Mouse (Mus musculus): Measurements from ENCODE around the gene Memo1.
"Not testable (repeated sequence)": the region's sequence is repeated elsewhere in the genome, so short reads cannot be mapped to it uniquely, and the experiment has no call there.

Gene Memo1

DNA sequence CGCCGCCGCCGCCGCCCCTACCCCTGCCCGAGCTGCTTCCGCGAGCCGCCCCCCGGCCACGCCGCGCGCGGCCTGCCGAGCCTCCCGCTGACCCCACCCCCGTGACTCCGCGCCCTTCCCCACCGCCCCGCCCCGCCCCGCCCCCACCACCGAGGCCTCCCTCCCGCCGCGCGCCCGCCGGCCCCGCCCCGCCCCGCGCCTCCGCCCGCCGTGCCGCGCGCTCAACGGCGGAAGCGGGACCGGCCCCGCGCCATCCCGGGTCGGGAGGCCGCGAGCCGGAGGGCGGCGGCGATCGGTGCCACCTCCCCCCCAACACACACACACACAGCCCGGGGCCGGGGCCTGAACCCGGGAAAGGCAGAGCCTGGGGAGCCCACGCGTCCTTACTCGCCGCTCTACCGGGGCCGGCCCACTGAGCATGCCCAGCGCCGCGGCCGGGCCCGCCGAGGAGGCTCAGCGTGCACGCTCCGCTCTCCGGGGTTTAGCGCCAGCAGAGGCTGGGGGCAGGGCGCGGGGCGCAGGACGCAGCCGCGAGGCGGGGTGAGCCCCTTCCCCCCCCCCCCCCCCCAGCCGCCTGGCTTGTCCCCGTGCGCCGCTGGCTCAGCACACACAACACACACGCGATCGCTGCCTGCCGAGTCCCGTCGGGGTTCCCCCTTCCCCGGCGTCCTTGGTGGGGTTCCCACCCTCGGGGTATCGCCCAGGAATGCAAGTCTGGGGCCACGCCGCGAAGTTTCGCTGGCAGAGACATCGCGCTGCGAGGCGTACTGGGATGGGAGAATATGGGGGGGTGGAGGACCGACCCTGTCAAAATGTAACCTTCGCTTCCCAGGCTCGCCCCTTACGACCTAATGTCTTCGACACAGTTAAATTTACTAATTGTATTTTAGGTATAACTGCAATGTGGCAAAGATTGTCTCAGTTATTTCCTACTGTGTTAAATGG, at the start of gene Memo1:
Gene Memo1, minus strand, starts transcription at position 496 of the 945 bp plus-strand sequence.
- in situ Hi-C loops (cut with MseI, MboI): no loop called here

DNA sequence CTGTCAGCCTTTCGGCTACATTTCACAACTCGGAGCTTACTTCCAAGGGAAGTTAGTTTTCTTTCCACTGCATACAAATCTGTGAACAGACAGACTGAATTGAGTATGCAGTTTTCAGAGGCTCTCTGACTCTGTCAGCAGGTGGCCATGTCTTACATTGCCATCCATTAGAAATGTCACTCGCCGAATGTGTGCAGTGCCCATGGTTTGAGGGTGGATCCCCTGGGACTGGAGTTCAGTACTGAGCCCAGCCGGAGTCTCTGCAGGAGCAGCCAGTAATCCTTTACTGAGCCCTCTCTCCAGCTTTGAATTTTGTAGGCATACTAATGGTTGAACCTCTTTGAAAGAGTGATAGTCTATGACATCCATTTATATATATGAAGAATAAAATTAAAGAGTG, 45.8 kb upstream of the Memo1 start:
- in situ Hi-C loops (cut with MseI, MboI): no loop called here

DNA sequence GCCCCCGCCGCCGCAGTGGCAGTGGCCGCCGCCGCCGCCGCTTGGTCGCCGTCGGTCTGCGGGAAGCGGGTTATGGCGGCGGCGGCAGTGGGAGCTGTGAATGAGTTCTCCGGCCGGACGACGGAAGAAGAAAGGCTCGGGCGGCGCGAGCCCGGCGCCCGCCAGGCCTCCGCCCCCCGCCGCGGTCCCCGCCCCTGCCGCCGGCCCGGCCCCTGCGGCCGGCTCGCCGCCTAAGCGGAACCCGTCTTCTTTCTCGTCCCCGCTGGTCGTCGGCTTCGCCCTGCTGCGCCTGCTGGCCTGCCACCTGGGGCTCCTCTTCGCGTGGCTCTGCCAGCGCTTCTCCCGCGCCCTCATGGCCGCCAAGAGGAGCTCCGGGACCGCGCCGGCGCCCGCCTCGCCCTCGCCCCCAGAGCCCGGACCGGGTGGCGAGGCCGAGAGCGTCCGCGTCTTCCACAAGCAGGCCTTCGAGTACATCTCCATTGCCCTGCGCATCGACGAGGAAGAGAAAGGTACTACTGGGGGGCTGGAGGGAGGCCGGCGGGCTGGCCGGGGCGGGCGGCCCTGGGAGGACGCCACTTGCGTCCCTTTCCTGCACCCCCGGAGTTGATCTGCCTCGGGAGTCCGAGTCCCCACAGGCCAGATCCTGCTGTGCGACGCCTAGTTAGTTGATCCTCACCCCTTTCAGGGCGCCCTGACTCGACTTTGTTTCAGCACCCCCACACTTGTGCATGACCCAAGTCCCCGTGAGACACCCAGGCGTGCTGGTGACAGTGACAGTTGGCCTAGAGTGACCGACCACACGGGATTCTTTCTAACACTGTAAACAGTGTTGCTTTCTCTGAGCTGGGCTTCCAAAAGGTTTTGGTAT, 43.9 kb upstream of the Memo1 start, which contains the start of gene Spast:
Gene Spast, plus strand, starts transcription at position 51 of the 868 bp plus-strand sequence.
- in situ Hi-C loops (cut with MseI, MboI): no loop called here

DNA sequence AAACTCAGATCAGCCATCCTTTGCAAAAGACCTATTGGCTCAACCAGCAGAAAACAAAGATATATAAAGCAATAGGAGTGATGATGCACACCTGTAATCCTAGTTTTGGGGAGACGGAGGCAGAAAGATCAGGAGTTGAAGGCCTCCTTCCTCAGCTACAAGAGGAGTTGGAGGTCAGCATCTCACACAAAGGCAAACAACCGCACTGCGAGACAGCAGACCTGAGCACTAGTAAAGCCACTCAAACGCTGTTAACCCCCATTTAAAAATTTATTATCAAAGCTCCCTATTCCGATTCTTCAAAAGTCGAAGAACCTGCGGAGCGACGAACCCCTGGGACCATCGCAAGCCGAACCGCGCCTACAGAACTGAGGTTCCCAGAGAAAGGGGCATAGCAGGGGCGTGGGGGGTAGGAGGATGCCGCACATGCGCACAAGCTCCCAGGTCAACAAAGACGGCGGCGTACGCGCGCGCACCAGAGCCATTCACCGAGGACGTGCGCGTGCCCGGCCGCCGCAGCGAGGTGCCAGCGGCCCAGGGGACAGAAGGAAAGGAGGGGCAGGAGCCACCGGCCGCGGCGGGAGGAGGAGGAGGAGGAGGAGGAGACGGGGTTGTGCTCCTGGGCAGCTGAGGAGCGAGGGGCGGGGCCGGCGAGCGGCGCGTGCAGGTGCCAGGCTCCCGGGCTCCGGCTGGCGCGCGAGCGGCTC, 43.1 kb upstream of the Memo1 start:
- in situ Hi-C loops (cut with MseI, MboI): no loop called here

DNA sequence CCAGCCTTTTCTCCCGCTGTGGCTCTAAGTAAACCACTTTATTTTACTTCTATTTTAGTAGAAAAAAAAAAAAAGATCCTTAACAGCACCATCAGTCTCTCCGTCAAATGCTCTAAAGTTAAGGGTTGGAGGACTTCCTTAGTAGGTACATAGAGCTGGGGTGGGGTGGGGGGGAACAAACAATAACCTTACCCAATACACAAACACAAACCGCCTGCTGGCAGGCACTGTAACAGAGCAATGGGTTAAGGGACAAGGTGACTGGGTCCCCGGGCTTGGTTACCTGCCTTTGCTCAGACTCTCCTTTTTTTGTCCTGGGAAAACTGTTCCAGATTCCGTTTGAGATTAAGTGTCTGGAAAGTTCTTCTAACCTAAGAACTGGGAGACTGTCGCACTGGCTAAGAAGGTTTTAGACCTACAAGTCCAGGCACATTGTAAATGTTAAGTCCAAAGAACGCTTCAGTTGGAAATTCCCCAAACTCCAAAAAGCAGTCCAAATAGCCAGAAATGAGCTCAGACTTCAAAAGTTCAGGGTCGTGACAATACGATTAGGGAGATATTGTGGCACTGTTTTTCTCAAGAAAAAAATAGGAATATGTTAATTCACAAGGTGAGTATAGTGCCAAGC, 35.8 kb upstream of the Memo1 start:
- in situ Hi-C loops (cut with MseI, MboI): no loop called here

DNA sequence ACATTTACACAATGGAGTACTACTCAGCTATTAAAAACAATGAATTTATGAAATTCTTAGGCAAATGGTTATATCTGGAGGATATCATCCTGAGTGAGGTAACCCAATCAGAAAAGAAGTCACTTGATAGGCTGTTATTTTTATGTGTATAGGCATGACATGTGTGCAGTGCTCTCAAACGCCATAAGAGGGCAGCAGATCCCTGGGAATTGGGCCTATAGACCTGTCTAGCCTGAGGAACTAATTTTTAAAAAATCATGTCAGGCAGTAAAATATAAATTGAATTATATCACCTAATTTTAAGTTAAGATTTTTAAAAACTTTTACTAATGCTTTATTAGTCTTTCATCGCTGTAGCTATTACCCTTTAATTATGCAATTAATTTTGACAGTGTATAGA, 32.8 kb upstream of the Memo1 start:
- in situ Hi-C loops (cut with MseI, MboI): not testable (repeated sequence)

DNA sequence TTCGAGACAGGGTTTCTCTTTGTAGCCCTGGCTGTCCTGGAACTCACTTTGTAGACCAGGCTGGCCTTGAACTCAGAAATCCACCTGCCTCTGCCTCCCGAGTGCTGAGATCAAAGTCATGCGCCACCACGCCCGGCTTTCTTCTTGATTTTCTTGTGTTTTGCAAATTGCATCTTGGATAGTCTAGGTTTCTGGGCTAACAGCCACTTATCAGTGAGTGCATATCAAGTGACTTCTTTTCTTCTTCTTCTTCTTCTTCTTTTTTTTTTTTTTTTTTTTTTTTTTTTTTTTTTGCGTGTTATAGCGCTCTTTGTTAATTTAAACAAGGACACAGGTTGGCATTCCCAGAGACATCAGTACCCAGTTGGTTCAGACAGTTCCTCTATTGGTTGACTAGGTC, 31.9 kb upstream of the Memo1 start:
- in situ Hi-C loops (cut with MseI, MboI): not testable (repeated sequence)

DNA sequence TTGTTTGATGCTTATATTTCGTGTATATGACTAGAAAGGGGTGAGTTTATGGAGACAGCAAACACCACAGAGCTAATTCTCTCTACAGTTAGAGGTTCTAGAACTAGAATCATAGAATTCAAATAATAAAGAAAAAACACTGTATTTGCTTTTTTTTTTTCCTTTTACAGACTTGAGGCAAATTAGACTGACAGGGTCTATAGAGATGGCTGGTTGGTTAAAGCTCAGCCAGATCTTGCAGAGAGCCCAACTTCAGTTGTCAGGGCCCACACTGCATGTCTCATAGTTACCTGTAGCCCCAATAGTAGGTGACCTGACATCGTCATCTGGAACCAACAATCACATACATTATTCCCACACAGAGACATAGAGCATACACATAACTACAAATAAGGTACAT, 28.5 kb upstream of the Memo1 start, which contains the start of gene Dpy30:
Gene Dpy30, minus strand, starts transcription at position 101 of the 400 bp plus-strand sequence.
- in situ Hi-C loops (cut with MseI, MboI): no loop called here

DNA sequence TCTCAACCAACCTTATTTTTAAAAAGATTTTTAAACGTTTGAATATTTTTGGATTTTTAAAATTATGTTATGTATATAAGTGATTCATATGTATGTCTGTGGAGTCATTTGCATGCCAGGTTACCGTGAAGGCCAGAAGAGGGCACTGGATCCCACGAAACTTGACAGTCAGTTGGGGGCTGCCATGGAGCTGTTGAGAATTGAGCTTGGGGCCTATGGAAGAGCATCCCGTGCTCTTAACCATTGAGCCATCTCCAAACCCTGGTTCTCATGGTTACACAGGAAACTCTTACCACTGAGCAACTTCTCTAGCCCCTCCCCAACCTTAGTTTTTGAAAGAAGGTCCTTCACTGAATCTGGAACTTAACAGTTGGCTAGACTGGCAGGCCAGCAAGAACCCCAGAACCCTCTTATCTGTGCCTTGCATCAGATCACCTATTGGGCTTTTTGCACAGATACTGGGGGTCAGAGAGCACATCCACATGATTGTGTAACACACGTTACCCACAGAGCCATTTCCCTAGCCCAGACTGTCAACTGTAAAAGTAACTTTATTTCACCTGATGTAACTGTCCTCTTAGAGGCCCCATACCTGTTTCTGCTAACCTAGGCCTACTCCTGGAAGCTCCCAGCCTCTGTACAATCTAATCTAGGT, 27.2 kb upstream of the Memo1 start:
- in situ Hi-C loops (cut with MseI, MboI): no loop called here

DNA sequence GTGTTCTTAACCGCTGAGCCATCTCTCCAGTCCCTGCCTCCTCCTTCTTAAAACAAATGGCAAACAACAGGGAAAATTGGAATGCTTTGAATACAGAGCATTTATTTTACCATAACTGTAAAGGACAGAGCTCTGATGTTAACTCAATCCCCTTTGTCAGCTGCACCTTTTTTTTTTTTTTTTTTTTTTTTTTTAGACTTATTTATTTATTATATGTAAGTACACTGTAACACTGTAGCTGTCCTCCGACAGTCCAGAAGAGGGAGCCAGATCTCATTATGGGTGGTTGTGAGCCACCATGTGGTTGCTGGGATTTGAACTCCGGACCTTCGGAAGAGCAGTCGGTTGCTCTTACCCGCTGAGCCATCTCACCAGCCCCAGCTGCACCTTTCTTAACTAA, 23.4 kb upstream of the Memo1 start:
- in situ Hi-C loops (cut with MseI, MboI): no loop called here

DNA sequence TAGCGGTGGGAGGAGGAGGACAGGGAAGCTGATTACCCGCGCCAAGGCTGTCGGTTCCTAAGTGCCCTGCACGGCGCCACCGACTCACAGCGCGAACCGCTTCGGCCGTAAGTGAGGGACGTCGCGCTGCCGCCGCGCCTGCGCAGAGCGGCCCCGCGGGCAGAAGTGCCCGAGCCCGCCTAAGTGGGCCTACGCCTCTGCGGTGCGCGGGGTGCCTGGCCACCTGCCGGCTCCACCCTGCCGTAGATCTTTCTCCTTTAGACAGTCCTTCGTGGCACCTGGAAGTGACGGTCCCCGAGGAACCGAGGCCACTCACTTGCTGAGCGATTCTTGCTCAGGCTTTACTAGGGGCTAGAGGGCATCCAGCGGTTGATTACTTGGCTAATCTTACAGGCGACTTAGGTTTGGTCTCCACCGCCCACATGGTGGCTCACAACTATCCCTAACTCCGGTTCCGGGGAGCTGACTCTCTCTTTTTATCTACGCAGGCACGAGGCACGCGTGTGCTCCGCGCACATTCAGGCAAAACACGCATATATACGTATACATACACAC, 21.1 kb upstream of the Memo1 start:
- in situ Hi-C loops (cut with MseI, MboI): no loop called here

DNA sequence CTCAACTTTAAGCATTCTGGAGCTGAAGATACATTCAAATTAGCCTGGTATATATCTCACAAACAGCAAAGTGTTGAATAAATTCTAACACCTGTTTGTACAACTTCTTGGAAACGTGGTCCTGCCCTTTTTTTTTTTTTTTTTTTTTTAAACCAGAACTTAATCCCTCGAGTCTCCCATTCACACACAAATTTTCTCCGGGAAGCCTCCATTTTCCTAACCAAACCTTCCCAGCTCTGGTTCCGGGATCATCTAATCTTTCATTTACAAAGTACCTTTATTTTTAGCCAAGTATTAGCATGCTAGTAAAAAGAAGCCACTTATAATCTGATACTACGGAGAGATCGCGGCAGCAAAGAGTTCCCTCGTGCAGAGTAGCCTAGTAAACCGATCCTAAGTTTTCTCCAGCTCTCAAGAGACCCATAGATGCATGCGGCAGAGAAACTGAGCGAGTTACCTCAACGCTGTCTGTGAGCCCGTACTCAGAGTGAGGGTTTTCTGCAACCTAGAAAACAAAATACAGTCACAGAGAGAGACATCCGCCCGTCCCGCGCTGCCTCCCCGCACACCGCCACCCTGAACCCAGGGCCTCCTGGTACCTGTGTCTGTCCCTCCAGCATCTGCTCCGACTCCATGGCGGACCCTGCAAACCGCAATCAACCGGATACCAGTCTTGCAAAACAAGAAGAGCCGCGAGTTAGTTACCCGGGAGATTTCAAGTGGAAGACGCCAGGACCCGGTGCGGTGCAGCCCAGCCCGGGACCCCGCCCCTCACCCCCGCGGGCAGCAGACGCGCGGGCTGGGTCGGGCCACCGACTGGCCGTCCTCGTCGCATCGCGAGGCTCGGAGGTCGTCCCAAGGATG, 20.4 kb upstream of the Memo1 start:
- in situ Hi-C loops (cut with MseI, MboI): no loop called here

DNA sequence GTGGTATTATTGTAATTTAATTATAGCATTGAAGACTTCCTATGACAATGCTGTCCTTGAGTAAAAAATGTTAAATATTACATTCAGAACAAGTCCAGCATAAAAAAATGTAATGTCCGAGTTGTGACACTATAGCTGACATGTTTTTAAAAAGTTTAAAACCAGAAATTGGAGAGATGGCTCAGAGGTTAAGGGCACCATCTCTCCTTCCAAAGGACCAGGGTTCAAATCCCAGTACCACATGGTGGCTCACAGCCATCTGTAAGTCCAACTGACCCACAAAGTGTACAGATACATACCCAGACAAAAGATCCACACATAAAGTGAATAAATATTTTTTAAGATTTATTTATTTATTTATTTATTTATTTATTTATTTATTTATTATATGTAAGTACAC, 10.7 kb upstream of the Memo1 start:
- in situ Hi-C loops (cut with MseI, MboI): no loop called here

DNA sequence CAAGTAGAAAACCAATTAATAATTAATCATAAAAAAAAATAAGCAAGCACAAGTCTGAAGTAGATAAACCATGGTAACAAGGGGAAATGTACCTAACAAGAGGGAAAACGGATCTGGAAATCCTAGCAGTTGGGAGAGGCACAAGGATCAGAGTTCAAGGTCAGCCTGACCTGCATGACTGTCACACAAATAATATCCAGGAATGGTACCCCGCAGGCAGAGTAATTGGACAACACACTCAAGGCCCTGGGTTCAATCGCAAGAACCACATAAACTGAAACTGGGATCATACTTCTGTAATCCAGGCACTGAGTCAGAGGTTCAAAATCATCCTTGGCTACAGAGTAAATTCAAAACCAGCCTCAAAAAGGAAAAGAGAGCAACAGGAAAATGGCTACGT, 10.3 kb upstream of the Memo1 start:
- in situ Hi-C loops (cut with MseI, MboI): no loop called here

DNA sequence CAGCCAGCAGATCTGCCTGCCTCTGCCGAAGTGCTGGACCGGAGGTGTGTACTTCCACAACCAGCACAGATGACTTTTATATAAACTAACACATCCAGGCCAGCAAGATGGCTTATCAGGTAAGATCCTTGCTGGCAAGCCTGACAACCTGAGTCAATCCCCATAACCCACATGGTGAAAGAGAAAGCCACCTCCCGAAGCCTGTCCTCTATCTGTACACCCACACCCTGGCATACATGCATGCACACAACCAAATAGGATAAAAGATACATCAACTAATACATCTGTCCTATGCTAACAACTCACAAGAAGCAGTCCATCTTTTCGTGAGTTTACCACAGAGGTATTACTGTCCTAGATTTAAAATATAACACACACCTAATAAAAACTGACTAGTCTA, 8.7 kb upstream of the Memo1 start:
- in situ Hi-C loops (cut with MseI, MboI): no loop called here

DNA sequence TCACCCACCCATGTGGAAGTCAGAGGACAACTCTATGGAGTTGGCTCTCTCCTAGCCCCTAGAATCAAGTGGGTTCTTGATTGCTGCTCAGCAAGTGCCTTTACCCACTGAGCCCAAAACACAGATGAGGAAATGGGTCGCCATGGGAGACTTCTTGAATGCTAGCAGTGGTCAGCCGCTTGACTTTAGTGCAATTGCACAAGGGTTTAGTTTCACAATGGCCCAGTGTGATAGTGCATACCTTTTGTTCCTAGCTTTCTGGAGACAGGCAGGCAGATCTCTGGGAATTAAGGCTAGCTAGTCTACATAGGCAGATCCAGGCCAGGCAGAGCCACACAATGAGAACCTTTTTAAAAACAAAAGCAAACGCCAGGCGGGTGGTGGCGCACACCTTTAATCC, 4.8 kb upstream of the Memo1 start:
- in situ Hi-C loops (cut with MseI, MboI): no loop called here

DNA sequence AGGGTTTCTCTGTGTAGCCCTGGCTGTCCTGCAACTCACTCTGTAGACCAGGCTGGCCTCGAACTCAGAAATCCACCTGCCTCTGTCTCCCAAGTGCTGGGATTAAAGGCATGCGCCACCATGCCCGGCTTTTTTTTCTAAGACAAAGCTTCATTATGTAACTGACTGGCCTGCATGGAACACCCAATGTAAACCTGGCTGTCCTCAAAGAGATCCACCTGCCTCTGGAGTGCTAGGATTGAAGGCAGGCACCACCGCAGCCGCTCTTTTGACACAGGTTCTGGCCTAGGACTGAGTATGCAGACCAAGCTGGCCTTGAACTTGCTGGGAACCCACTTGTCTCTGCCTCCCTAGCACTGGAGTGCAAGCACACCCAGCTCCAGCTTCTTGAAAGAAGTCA, 1.7 kb upstream of the Memo1 start:
- in situ Hi-C loops (cut with MseI, MboI): not testable (repeated sequence)

DNA sequence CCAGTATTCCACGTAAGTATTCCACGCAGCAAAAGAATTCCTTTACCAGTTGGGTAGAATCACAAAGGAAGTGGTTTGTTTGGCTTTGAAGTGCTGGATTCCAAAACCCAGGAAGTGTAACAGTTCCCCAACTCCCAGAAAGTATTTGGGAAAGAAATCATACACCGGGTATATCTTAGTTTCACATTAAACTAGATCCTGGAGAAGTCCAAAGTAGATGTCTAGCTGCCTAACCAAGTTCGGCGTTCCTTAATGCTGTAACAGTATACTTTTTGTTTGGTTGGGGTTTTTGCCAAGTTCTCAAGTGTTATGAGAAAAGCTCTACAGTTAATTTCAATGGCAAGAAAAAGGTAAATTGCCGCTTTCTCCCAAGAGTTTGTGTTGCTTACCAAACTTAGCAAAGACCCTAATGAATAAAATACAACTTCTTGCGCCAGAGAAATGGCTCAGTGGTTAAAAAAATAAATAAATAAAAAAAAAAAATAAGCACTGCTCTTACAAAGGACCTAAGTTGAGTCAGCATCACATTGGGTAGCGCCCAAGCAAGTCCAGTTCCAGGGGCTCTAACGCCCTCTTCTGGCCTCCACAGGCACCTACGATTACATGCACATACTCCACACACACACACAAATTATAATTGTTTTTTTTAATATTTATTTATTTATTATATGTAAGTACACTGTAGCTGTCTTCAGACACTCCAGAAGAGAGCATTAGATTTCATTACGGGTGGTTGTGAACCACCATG, 929 bp upstream of the Memo1 start:
- in situ Hi-C loops (cut with MseI, MboI): no loop called here
